Mouse (Mus musculus) cerebellum, adult 9-11 months (tissue): ENCODE results near the gene Lin54.
"Not testable (repeated sequence)": the region's sequence is repeated elsewhere in the genome, so short reads cannot be mapped to it uniquely, and the experiment has no call there.

Source experiments
- DNase-seq: peaks from one replicate; pipeline ENCODE4 v3.0.0; 2022

The Lin54 gene

GRCm38 (mm10) chr5:100488231-100488630 lies 12.2 kb downstream of the Lin54 start:
- no peak for DNase-seq

GRCm38 (mm10) chr5:100487120-100487519 lies 13.3 kb downstream of the Lin54 start:
- no peak for DNase-seq

GRCm38 (mm10) chr5:100483569-100483968 lies 16.9 kb downstream of the Lin54 start:
- DNase-seq, result no peak

- no peak for DNase-seq
Measured at GRCm38 (mm10) chr5:100477604-100478003, 22.8 kb downstream of the Lin54 start.

- DNase-seq, result no peak
Measured at GRCm38 (mm10) chr5:100476328-100476727, 24.1 kb downstream of the Lin54 start.

GRCm38 (mm10) chr5:100467336-100467735 lies 33.1 kb downstream of the Lin54 start:
- no peak for DNase-seq

- no peak for DNase-seq
Measured at GRCm38 (mm10) chr5:100466624-100467023, 33.8 kb downstream of the Lin54 start.

- no peak for DNase-seq
Measured at GRCm38 (mm10) chr5:100462374-100462773, 38.1 kb downstream of the Lin54 start.

- no peak for DNase-seq
Measured at GRCm38 (mm10) chr5:100461526-100461925, 38.9 kb downstream of the Lin54 start.

GRCm38 (mm10) chr5:100459468-100459867 lies 41.0 kb downstream of the Lin54 start:
- DNase-seq, result no peak

- DNase-seq, result no peak
Measured at GRCm38 (mm10) chr5:100451871-100452270, 48.6 kb downstream of the Lin54 start.

GRCm38 (mm10) chr5:100438796-100439195 lies 61.6 kb downstream of the Lin54 start:
- no peak for DNase-seq

GRCm38 (mm10) chr5:100437917-100438316 lies 62.5 kb downstream of the Lin54 start:
- DNase-seq, result no peak

- no peak for DNase-seq
Measured at GRCm38 (mm10) chr5:100437086-100437485, 63.4 kb downstream of the Lin54 start.

GRCm38 (mm10) chr5:100430966-100431365 lies 69.5 kb downstream of the Lin54 start:
- no peak for DNase-seq

- DNase-seq, result no peak
Measured at GRCm38 (mm10) chr5:100430076-100430390, 70.4 kb downstream of the Lin54 start.

GRCm38 (mm10) chr5:100429344-100430075 lies 70.9 kb downstream of the Lin54 start:
- DNase-seq, result peak; percentile 95

GRCm38 (mm10) chr5:100428734-100429343 lies 71.6 kb downstream of the Lin54 start:
- no peak for DNase-seq

GRCm38 (mm10) chr5:100428031-100428733 lies 72.3 kb downstream of the Lin54 start:
- DNase-seq, result no peak

- no peak for DNase-seq
Measured at GRCm38 (mm10) chr5:100427276-100427675, 73.2 kb downstream of the Lin54 start.

- DNase-seq, result not testable (repeated sequence)
Measured at GRCm38 (mm10) chr5:100425823-100426222, 74.6 kb downstream of the Lin54 start.

GRCm38 (mm10) chr5:100424252-100424651 lies 76.2 kb downstream of the Lin54 start:
- no peak for DNase-seq

GRCm38 (mm10) chr5:100423626-100424025 lies 76.8 kb downstream of the Lin54 start:
- DNase-seq, result no peak

GRCm38 (mm10) chr5:100418861-100419260 lies 81.6 kb downstream of the Lin54 start:
- DNase-seq, result no peak
